Mouse (Mus musculus): ENCODE measurements at regions not wholly inside any gene's neighbourhood (a gene's known extent, or its start where the extent isn't known, plus 50 kb on each side); places are given as distances from the start of the nearest gene placed in this dataset.

- TF ChIP-seq POLR2A (IDR thresholded peaks at IDR 0.05; ENCODE audit: borderline replicate concordance, insufficient read depth, low read length) (no peak), CTCF (IDR thresholded peaks at IDR 0.05; ENCODE audit: borderline replicate concordance, insufficient read depth, low read depth, low read length) (no peak)
Measured at GRCm38 (mm10) chr1:40967768-40968504, 162.5 kb downstream of the Tmem182 start.
